Mouse (Mus musculus) embryo, embryonic 9.5 days (tissue): Measurements from ENCODE around the gene Ubl7.
A peak's percentile ranks its signal among the peaks of the same experiment; 100 is the strongest.
"Not testable (repeated sequence)": the region's sequence is repeated elsewhere in the genome, so short reads cannot be mapped to it uniquely, and the experiment has no call there.

ENCODE experiments used
- DNase-seq: peaks from one replicate; pipeline ENCODE4 v3.0.0-alpha.2; 2017; ENCODE audit errors: extremely low spot score

Ubl7 gene

GRCm38 (mm10) chr9:57910254-57911160, at the start of gene Ubl7:
Gene Ubl7, plus strand, starts transcription at chr9:57910979.
- DNase-seq, result peak; percentile 91

GRCm38 (mm10) chr9:57861951-57862471, 48.8 kb upstream of the Ubl7 start:
- peak; percentile 44 for DNase-seq

GRCm38 (mm10) chr9:57864336-57864735, 46.4 kb upstream of the Ubl7 start:
- DNase-seq, result no peak

GRCm38 (mm10) chr9:57866530-57866929, 44.2 kb upstream of the Ubl7 start:
- no peak for DNase-seq

GRCm38 (mm10) chr9:57867236-57867635, 43.5 kb upstream of the Ubl7 start:
- no peak for DNase-seq

GRCm38 (mm10) chr9:57867880-57868279, 42.9 kb upstream of the Ubl7 start:
- DNase-seq, result no peak

GRCm38 (mm10) chr9:57868767-57869166, 42.0 kb upstream of the Ubl7 start:
- no peak for DNase-seq

- DNase-seq, result no peak
Observed at GRCm38 (mm10) chr9:57870273-57870816, 40.4 kb upstream of the Ubl7 start.

- DNase-seq, result no peak
Observed at GRCm38 (mm10) chr9:57874134-57874533, 36.6 kb upstream of the Ubl7 start.

GRCm38 (mm10) chr9:57874994-57875393, 35.8 kb upstream of the Ubl7 start:
- no peak for DNase-seq

GRCm38 (mm10) chr9:57879213-57879612, 31.6 kb upstream of the Ubl7 start:
- no peak for DNase-seq

- DNase-seq, result no peak
Observed at GRCm38 (mm10) chr9:57880278-57880677, 30.5 kb upstream of the Ubl7 start.

- not testable (repeated sequence) for DNase-seq
Observed at GRCm38 (mm10) chr9:57881781-57882180, 29.0 kb upstream of the Ubl7 start.

- DNase-seq, result no peak
Observed at GRCm38 (mm10) chr9:57883413-57883812, 27.4 kb upstream of the Ubl7 start.

GRCm38 (mm10) chr9:57888119-57888518, 22.7 kb upstream of the Ubl7 start:
- DNase-seq, result no peak

- DNase-seq, result no peak
Observed at GRCm38 (mm10) chr9:57900478-57900877, 10.3 kb upstream of the Ubl7 start.

- DNase-seq, result peak; percentile 4
Observed at GRCm38 (mm10) chr9:57901197-57901596, 9.6 kb upstream of the Ubl7 start.

- DNase-seq, result no peak
Observed at GRCm38 (mm10) chr9:57901601-57902000, 9.2 kb upstream of the Ubl7 start.

GRCm38 (mm10) chr9:57902132-57902531, 8.6 kb upstream of the Ubl7 start:
- no peak for DNase-seq

GRCm38 (mm10) chr9:57903589-57904249, 7.1 kb upstream of the Ubl7 start:
- no peak for DNase-seq

- no peak for DNase-seq
Observed at GRCm38 (mm10) chr9:57904250-57904644, 6.5 kb upstream of the Ubl7 start.

GRCm38 (mm10) chr9:57907206-57907605, 3.6 kb upstream of the Ubl7 start:
- no peak for DNase-seq
